Mouse (Mus musculus) monocyte, adult 2 months (primary cell): ENCODE measurements at regions not wholly inside any gene's neighbourhood (a gene's known extent, or its start where the extent isn't known, plus 50 kb on each side); places are given as distances from the start of the nearest gene placed in this dataset.

ENCODE experiments used
- DNase-seq, 2 experiments: peaks; one replicate each; pipeline ENCODE4 v3.0.0; 2022; ENCODE audit warnings: low spot score in 2 of 2, low read depth in 1 of 2

- DNase-seq, result no peak
Observed at GRCm38 (mm10) chr2:50654221-50654952, 357.8 kb upstream of the Mmadhc start.

GRCm38 (mm10) chr2:50653121-50653615 is 356.6 kb upstream of the Mmadhc start:
- no peak for DNase-seq

GRCm38 (mm10) chr2:50649656-50650055 is 353.1 kb upstream of the Mmadhc start:
- no peak for DNase-seq

GRCm38 (mm10) chr2:50643219-50643618 is 346.6 kb upstream of the Mmadhc start:
- no peak for DNase-seq

GRCm38 (mm10) chr2:50642198-50642597 is 345.6 kb upstream of the Mmadhc start:
- DNase-seq, result no peak

GRCm38 (mm10) chr2:50635896-50636295 is 339.3 kb upstream of the Mmadhc start:
- no peak for DNase-seq

- DNase-seq, result no peak
Observed at GRCm38 (mm10) chr2:50631786-50632185, 335.2 kb upstream of the Mmadhc start.

- DNase-seq, result no peak
Observed at GRCm38 (mm10) chr2:50627501-50627900, 330.9 kb upstream of the Mmadhc start.

- no peak for DNase-seq
Observed at GRCm38 (mm10) chr2:50625233-50625749, 328.7 kb upstream of the Mmadhc start.

- no peak for DNase-seq
Observed at GRCm38 (mm10) chr2:50609086-50609485, 312.5 kb upstream of the Mmadhc start.

- peak; percentile 25 to 34 for DNase-seq
Observed at GRCm38 (mm10) chr2:50589195-50589594, 292.6 kb upstream of the Mmadhc start.

- no peak for DNase-seq
Observed at GRCm38 (mm10) chr2:50588652-50589051, 292.1 kb upstream of the Mmadhc start.

- DNase-seq, result no peak
Observed at GRCm38 (mm10) chr2:50586321-50587050, 289.9 kb upstream of the Mmadhc start.

- DNase-seq, result no peak
Observed at GRCm38 (mm10) chr2:50579620-50580019, 283.0 kb upstream of the Mmadhc start.

GRCm38 (mm10) chr2:50578278-50579043 is 281.9 kb upstream of the Mmadhc start:
- DNase-seq, result no peak

GRCm38 (mm10) chr2:50577736-50578135 is 281.1 kb upstream of the Mmadhc start:
- DNase-seq, result no peak

GRCm38 (mm10) chr2:50573455-50573854 is 276.9 kb upstream of the Mmadhc start:
- no peak for DNase-seq

- DNase-seq, result no peak
Observed at GRCm38 (mm10) chr2:50571021-50571420, 274.4 kb upstream of the Mmadhc start.

GRCm38 (mm10) chr2:50569502-50570285 is 273.1 kb upstream of the Mmadhc start:
- DNase-seq, result no peak

- no peak for DNase-seq
Observed at GRCm38 (mm10) chr2:50568777-50569501, 272.3 kb upstream of the Mmadhc start.
